Mouse (Mus musculus): Measurements from ENCODE around the gene Calr4.
A peak's percentile ranks its signal among the peaks of the same experiment; 100 is the strongest.

Gene Calr4

DNA sequence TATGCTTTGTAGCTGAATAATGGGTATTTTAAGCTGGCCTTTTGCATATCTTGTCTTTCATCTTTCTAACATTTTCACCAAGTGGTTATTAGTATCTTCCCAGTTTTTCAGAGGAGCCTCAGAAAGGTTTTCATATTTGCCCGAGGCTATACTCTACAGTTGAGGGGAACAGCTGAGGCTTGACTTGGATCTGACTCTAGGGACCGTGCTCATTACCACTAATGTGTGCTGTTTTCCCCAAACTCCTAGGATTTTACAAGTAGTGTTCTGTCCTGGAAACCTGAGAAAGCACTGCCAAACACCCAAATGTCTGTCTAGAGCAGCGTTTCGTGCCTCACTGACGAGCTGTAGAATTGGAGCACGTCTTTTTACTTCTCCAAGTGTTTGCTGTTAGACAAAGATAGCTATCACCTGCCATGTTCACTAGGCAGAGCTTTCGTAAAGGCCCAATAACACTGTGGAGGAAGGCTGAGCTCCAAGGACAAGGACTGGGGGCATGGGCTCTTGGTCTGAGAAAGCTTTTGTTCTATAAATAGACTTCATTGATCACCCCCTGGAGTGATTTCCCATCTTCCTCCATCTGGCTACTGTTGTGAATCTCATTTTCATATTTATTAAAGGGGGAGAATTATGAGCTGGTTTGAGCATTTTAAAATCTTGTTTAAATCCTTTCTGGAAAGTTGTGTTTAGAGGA, 2.0 kb downstream of the Calr4 start:
- no peak for DNase-seq

DNA sequence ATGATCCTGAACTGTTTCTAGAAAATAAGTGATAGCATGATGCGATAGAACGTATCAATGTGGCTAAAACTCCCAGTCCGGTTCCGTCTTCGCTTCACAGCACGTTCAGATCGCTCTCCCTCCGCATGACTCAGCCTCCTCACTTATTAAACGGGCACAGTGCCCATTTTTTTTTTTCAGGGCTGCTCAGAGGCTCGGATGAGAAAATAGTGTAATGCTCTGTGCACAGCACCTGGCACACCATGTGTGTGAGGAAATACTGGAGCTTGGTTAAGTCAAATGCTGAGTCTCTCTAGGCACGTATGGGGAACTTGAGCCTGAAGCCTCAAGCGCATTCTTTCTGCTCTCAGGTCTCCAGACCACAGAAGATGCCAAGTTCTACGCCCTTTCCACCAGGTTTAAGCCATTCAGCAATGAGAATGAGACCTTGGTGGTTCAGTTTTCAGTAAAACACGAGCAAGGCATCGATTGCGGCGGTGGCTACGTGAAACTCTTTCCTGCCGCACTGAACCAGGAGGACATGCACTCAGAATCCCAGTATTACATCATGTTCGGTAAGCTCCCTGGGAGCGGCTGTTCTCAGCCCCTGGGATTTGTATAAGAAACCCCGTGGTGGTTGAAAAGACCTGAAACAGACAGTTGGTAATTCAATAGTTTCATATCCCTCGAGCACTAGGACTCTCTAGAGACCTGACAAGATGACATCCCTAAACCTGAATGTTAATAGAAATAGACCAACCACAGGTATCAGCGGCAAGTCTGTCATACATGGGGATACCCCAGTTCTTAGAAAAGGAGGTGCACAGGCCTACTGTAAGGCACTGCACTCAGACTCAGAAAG, 4.4 kb downstream of the Calr4 start:
- DNase-seq = peak; percentile 59 to 60

DNA sequence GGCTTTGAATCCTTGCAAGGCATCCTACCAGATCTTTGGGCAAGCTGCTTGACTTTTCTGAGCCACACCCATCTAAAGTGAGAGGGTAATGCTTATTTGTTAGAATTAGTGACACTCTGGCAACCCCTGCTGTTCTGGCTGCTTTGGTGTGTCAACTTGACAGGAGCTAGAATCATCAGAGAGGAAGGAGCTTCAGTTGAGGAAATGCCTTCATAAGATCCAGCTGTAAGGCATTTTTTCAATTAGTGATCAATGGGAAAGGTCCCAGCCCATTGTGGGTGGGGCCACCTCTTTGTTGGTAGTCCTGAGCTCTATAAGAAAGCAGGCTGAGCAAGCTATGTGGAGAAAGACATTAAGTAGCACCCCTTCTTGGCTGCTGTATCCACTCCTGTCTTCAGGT, 6.9 kb downstream of the Calr4 start:
- no peak for DNase-seq

DNA sequence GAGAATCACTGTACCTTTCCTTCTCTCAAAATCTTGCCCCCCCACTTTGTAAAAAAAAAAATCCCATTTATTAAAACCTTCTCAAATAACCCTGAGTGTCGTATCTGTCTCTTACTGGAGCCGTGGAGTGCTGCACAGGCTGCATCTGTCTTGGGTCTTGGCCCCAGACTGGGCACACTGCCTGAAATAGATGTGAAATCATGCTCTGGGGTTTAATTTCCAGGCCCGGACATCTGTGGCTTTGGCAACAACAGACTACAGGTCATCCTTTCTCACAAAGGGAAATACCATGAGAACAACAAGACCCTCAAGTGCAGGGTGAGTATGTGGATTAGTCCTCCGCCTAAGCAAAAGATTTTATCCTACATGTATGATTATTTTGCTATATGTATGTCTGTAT, 7.6 kb downstream of the Calr4 start:
- DNase-seq = peak; percentile 66 to 72

DNA sequence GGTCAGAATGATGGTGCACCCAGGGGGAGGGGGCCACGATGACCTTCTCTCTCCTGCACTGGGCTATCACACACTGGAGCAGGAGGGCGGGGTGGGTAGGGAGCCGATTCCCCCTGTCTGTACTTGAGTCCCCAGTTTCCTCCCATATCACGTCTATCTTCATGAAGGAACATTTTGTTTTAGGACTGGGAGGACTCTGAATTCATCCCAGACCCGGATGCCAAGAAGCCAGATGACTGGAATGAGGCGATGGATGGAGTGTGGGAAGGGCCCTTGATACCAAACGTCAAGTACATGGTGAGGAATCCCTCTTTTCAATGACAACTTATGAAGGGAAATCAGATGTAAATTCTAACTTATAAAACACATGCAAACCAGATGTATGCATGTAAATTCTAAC, 10.2 kb downstream of the Calr4 start:
- no peak for DNase-seq

DNA sequence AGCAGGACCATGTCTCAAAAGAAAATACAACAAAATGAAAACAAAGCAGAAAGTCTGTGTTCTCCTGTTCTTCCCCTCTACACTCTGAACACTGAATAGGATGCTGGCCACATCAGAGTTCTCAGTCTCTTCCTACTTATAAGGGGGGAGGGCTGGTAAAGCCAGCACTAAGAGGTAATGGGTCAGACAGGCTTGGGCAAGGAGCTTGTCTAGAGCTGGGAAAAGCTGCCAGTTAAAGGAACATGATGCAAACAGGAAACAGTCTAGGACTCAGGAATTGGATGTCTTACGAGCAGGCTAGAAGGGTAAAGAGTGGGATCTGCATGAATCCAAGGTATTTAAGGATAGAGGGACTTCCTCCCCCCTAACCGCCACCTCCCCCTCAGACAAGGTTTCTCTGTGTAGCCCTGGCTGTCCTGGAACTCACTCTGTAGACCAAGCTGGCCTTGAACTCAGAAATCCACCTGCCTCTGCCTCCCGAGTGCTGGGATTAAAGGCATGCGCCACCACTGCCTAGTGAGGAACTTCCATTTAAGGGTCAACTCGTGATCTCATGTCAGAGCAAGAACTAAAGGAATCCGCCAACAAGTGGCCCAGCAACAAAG, 10.8 kb downstream of the Calr4 start:
- no peak for DNase-seq

DNA sequence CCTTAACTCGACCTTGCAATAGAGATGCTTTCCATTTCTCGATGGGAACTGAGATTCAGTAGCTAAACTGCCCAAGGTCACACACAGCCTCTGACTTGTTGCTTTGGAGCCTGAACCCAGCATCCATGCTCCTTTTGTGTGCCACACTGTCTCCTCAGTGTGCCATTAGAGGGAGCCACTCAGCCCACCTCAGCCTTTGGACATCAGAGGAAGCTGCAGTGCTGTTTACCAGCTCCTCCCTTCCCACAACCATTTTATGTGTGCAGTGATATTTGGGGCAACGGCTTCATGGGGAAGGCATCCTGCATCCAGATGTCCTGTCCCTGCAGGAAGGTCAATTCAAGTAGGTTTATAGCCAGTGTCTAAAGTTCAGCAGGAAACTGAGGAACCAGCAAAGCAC, 17.3 kb downstream of the Calr4 start:
- DNase-seq = peak; percentile 28 to 41

DNA sequence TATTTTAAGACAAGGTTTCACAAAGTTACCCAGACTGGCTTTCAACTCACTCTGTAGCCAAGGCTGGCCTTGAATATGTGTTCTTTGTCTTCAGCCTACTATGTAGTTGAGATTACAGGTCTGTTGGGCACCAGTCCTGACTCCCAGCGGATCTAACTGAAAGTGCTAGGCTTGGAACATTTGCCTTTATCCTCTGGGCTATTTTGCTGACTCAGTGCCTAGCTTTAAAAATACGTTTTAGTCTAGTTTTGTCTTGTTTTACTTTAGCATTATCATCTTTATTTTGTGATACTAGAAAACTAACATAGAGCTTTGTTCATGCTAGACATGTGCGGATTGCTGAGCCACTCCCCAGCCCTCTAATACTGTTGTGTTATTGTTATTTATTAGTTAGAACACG, 17.9 kb downstream of the Calr4 start:
- DNase-seq = no peak

DNA sequence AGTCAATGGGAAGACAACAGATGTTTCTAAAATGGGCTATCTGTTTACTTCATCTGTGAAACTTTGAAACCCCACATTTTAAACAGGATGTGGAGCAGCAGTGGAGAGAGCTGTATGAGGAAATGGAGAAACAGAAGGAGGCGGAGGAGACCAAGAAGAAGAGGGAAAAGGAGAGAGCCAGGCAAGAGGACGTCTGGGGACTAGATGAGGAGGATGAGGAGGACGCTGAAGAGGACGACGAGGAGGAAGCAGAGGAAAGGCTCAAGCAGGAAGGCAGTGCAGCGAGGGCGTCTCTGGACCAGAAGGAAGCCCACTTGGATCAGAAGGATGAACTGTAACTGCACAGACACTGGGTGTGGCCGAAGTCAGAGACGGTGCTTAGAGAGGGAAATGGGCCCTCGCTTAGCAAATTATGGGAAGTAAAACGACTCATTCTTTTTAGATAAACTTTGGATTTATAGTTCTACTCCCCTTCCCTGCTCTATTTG, 19.4 kb downstream of the Calr4 start:
- no peak for DNase-seq

DNA sequence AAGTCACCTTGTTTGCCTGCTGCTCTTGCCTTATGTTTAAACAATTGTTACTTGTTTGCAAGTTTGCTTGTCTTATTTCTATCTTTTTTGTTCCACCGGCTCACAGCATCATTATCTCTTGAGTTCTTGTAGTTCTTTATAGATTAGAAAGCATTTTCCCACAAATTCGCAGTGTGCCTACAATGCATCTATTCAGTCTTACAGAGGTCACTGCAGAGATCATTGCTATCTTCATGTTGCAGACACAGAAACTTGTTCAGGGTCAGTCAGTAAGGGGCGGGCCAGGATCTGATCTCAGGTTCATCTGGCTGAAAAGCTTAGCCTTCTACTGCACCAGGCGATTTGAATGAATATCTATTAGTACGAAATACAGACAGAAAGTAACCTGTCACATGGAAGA, 20.2 kb downstream of the Calr4 start:
- no peak for DNase-seq

DNA sequence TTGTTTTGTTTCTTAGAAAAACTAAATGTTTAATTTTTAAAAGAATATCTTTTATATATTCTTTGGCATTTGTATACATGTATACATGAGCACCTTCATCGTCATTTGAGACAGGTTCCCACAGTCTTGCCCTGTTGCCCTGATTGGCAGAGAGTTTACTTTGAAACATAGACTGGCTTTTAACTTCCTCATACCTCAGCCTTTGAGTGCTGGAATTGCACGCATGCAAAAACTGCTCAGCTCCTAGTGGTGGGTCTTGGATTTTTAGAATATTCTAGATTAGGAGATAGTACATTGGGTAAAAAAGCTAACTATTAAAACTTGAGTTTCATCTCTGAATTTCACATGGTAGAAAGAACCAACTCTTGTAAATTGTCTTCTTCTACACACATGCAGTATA, 21.0 kb downstream of the Calr4 start:
- no peak for DNase-seq

DNA sequence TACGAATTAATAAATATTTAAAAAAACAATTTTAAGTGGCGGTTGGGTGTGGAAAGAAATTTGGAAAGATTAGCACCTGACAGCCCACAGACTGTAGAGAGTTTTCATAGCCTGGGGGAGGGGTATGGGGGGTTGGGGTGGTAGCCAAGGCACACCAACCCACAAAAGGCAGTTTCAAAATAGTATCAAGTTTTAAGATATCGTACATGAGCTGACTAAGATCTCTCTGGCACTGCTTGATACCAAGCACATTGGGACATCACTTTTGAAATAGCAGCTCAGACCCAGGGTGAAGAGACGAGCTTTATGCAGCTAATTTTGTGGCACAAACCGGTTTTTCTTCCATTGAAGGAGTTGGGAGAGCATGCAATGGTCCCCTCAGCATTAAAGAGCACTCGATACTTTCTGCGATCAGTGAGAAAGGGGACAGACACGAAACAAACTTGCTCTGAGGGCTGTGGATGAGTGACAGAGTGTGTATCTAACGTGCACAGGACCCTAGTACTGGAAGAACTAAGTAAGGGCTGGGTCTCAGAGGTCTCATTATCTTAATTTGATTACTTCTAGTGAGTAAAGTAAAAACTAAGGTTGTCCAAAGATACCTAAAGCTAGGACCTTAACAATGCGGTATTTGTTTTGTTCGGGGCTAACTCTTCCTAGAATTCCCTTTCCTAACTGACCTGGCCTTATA, 21.6 kb downstream of the Calr4 start:
- DNase-seq = no peak

DNA sequence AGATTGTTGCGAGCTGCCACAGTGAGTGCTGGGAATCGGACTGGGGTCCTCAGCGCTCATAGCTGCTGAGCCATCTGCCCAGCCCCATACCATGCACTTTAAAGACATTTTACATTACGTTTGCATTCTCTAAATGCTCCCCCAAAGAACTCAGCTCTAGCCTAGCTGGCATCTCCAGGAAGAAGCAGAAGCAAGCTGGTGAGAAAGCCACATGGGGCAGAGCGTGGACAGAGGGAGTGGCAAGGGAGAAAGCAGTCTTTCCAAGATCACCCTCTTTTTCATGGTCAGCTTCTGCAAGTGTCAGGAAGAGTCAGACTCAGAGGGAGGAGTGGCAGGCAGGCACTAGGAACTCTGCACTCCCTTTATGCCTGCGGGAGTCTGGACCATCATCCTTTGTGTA, 22.5 kb downstream of the Calr4 start:
- DNase-seq = no peak

DNA sequence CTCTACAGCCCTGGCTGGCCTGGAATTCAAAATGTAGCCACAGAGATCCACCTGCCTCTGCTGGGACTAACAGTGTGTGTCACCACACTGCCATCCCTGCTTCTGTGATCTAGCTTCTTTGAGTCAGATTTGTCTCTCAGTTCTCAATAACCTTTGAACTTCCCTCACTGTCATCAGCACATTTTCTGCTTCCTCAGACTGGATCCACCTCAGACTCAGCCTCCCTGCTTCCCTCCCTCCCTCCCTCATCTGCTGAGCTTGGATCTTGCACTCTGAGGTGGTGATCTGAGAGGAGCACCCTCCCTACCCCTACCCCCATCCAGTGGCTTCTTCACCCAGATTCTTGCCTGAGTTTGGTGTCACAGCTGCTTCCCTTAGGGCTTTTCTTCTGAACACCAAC, 23.4 kb downstream of the Calr4 start:
- no peak for DNase-seq

DNA sequence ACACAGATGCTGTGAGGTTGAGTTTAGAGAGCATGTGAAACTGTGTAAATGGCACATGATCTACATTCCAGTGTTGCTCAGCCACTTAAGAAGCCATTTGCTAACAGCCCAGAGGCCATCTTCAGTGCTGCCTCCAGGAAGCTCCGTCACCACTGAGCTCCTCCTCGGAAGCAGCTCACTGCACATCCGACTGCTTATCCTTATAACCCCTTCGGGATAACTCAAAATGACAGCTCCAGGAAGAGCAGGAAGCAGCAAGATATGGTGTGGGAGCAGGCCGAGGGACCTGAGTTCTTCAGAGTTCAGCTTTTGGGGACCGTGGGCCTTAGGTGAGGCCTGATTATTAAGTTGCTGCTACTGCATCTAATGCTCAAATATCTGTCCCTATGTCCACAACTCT, 27.8 kb downstream of the Calr4 start:
- no peak for DNase-seq

DNA sequence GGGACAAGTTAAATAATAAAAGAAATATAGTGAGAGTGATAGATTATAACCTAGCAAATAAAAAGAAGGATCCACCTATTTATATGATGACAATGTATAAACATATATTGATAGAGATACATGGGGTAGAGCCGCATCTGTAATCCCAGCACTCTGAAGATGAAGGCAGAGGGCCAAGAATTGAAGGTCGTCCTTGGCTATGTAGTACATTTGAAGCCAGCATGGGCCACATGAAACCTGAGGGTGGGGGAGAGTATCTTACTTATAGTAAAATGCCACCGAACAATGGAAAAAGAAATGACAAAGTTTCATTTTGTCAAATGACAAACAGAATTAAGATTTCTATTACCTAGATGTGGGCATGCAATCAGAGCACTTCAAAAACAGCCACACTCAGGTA, 31.8 kb downstream of the Calr4 start:
- no peak for DNase-seq

DNA sequence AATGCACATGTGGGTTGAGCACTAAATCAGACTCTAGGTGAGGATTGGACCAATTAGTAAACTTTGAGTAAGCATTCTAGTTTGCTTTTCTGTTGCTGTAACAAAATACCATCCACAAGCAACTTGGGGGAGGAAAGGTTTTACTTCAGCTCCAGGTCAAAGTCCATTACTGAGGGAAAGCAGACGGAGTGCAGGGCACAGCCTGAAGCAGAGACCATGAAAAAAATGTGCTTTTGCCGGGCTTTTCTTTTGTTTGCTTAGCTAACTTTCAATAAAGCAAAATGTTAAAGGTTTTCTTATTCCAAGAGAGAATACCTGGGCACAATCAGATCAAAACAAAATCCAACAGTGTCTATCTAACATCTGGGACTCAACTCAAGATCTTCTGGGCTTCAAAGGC, 32.5 kb downstream of the Calr4 start:
- no peak for DNase-seq

DNA sequence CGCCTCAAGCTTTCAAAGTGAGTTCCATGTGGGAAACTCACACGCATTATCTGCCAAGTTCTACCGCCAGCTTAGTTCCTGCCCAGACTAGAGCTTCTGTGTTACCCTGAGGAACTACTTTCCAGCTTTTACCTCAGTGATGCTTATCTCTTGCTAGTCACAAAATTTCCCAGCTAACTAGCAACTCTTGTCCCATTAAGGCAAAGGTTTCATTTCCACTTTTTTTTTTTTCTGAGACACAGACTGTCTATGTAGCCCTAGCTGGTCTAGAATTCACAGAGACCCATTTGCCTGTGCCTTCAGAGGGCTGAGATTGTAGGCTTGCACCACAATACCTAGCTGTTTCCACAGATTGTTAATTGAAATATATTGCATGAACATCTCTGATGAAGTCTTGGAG, 33.2 kb downstream of the Calr4 start:
- no peak for DNase-seq

DNA sequence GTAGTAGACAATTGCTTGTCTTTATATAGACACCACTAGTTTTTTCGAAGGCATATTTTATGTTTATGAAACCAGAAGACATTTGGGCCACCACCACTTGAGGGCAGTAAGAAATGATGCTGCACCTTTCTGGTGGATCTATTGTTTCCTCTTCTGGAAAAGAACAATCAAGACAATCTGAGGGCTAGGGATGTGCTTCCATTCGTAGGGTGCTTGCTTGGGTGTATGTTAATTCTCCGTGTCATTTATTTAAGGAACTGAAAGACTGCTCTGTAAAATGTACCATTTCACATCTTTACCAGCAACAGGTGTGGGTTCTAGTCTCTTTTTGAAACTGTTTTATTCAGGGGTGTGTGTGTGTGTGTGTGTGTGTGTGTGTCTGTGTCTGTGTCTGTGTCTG, 34.6 kb downstream of the Calr4 start:
- DNase-seq = no peak

DNA sequence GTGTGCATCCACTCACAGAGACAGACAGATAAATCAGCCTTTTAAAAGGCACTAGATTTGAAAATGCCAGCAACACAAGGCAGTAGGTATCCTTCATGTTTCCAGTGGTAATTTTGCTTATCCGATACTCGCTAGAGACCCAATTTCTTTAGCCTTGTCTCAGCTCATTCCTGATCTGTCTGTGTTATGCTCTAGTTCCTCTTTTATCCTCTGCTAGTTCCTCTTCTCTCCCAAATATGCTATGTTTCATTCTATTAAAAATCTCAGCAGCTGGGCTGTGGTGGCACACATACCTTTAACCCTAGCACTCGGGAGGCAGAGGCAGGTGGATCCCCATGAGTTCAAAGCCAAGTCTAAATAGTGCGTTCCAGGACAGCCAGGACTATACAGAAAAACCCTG, 37.5 kb downstream of the Calr4 start:
- DNase-seq = no peak

DNA sequence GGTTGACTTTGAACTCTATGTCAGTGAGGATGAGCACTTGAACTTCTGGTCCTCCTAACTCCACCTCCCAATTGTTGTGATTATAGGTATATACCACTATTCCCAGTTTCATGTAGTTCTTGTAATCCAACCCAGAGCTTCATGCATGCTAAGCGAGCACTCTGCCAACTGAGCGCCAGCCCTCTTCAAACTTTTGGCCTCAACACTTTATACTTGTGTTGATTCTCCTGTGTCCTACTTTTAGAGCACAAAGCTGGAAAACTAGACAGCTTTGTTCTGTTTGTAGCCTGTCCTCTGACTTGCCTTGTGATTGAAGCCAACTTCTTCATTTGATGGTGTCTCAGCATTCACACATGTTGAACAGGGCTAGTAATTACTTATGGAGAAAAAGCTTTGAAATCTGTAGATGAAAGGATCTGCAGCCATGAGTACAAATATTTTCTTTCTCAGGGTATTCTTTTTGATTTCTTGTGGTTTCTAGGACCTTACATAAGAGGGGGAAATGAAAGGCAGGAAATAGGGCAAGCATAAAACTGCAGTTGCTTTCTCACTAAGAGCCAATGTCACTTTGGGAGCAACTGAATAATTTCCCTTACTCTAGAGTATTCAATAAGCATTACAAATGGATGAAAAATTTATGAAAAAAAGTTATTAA, 39.4 kb downstream of the Calr4 start:
- no peak for DNase-seq

DNA sequence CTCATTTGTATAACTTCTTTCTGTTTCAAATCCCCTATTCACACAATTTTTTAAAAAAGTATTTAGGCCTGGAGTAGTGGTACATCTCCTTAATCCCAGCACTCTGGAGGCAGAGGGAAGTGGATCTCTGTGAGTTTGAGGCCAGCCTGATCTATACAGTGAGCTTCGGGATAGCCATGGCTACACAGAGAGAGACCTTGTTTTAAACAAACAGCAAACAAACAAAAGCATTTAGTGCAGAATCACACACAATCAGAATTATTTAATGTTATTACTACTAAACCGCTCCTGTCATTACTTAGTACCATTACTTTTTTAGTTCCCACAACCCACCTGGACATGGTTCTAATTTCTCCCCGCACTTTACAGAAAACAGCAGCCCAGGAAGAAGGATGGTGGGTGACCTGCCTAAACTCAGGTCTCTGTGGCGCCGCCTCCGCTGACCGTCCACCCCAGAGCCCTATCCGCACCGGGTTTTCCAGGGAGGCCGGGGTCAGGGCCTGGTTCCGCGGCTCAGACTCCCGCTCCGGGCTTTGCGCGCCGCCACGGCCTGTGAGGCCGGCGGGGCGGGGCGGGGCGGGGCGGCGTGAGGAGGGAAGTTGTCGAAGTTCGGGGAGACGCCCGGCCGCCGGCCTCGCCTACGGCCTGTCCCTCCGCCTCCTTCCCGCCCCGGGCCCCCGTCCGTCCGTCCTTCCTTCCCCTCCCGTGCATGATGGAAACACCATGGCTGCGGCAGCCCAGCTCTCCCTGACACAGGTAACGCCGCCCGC, 45.6 kb downstream of the Calr4 start, which contains the start of gene Eps15:
Gene Eps15 (plus strand): TSS at position 580 of the 770 bp plus-strand sequence.
- peak; percentile 96 for DNase-seq
